Mouse (Mus musculus): ENCODE data around the gene Capn15. TPM values are rescaled to one million over a fixed set of nuclear protein-coding genes. Genes with fewer than 3 reads are reported as not detected.

Capn15 gene
- polyA plus RNA-seq, 1 experiment from 2014 or later, result 27.5 TPM

DNA sequence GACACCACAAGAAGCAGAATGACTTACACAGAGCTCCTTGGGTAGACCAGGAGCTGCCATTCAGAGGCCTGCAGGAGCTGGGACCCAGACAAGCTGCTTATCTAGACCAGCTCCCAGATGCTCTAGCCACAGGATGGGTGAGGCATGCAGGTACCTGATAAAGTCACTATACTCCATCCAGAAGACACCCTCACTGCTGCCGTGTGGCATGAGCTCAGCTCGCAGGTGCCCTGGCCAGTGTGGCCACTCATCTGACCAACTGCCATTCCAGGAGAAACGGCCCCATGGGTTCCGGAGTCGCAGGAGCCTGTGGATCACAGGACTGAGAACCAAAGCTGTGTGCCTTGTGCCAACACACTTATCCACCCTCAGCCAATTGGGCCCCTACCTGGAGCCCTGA lies 24.0 kb downstream of the Capn15 start:
- Histone ChIP-seq H3K9me3 (ENCODE audit: control insufficient read depth, low read length) (no peaks in the 10 kb centered on the region), H3K27ac (no peak overlapping the region), H3K4me2 (replicated peaks) (no peak overlapping the region), H3K27me3 (ENCODE audit: control insufficient read depth, insufficient read depth, low read length) (no peaks in the 10 kb centered on the region), H3K4me1 (replicated peaks; ENCODE audit: control insufficient read depth, insufficient read depth, low read length) (no peaks in the 10 kb centered on the region), H3K9ac (no peak overlapping the region), H3K4me3 (replicated peaks; ENCODE audit: low read length) (no peak overlapping the region), H3K36me3 (replicated peaks; ENCODE audit: control insufficient read depth, insufficient read depth) (peaks cover 40% of the 10 kb centered on the region)
- no peak for ATAC-seq (ENCODE audit: low FRiP score)
- DNase-seq (ENCODE audit: low spot score), result no peak
- WGBS, result 94% methylated on average over 5 of the region's 5 CpGs

DNA sequence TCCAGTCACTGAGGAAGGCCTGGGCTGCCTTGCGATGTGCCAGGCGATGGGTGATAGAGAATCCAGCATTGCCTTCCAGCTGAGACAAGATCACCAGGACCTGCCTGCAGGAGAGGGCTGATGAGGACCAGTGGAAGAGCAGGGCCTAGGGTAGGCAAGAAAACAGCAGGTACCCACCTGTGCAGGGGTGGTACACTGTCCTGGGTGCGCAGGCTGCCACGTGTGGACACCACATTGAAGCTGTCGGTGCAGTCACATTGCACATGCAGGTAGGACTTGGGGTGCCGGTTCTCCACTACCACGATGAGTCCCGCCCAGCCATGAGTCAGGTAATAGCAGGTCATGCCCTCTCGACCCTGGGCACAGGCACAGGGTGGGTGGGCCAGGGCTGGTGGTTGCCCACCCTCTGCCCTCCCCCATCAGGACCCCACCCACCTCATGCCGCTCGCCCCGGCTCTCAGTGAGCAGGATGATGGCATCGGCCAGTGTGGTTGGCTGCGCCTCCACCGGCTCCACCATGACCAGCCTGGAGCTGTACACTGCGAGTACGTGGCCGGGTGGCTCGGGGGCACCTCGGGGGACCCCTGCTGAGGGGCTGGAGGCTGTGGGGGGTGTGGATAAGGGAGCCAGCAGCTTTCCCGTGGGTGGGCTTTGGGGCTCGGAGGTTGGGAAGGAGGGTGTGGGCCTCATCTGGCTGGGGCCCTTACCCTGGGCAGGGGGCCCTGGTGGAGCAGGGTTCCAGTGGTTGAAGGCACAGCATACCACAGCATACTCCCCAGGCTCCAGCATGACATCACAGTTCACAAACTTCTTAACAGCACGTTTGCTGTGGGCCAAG lies 25.7 kb downstream of the Capn15 start:
- no peak overlapping the region for H3K4me2 ChIP-seq (replicated peaks)
- no peak for DNase-seq (ENCODE audit: low spot score)
- no peak for ATAC-seq (ENCODE audit: low FRiP score)
- H3K36me3 ChIP-seq (replicated peaks; ENCODE audit: control insufficient read depth, insufficient read depth), result peaks cover 36% of the 10 kb centered on the region
- H3K4me3 ChIP-seq (replicated peaks; ENCODE audit: low read length), result no peak overlapping the region
- H3K9ac ChIP-seq, result no peak overlapping the region
- H3K9me3 ChIP-seq (ENCODE audit: control insufficient read depth, low read length), result no peaks in the 10 kb centered on the region
- no peak overlapping the region for H3K27ac ChIP-seq
- WGBS, result 92% methylated on average over 21 of the region's 23 CpGs
- H3K4me1 ChIP-seq (replicated peaks; ENCODE audit: control insufficient read depth, insufficient read depth, low read length), result no peaks in the 10 kb centered on the region
- H3K27me3 ChIP-seq (ENCODE audit: control insufficient read depth, insufficient read depth, low read length), result no peaks in the 10 kb centered on the region

DNA sequence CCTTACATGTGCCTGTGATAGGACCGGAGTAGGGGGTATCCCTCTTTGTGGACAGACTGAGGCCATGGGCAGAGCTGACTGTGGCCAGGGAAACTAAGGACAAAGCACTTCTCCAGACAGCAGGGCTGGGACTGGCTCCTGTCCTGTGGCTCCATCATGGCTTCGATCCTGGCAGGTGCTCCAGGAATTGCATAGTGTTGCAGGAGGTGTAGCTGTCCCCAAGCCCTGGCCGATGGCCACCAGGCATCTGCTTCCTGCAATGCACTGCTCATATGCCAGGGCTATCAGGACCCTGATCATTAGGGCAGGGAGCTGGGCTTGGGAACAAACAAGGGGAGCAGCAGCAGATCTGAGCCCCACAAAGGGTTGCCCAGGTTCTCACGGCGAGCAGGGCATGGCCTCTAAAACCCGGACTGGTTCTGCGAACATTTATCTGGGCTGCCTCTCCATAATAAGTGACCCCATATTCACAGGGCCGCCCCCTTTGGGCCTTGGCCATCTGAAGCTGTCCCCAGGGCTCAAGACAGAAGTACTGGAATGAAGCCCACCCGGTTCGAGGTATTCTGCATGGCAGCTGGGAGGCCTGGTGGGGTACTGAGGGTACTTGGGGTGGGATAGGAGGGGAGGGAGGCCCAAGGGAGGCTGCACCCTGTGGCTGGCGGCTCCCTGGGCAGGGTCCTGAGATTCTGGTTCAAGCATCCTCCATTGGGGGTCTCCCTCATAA lies 26.7 kb downstream of the Capn15 start:
- H3K9me3 ChIP-seq (ENCODE audit: control insufficient read depth, low read length), result no peaks in the 10 kb centered on the region
- H3K27me3 ChIP-seq (ENCODE audit: control insufficient read depth, insufficient read depth, low read length), result no peaks in the 10 kb centered on the region
- no peak overlapping the region for H3K9ac ChIP-seq
- H3K27ac ChIP-seq, result no peak overlapping the region
- ATAC-seq (ENCODE audit: low FRiP score) (no peak), DNase-seq (ENCODE audit: low spot score) (no peak)
- 89% methylated on average over 11 of the region's 11 CpGs for WGBS
- H3K4me1 ChIP-seq (replicated peaks; ENCODE audit: control insufficient read depth, insufficient read depth, low read length), result no peaks in the 10 kb centered on the region
- H3K4me3 ChIP-seq (replicated peaks; ENCODE audit: low read length), result no peak overlapping the region
- H3K4me2 ChIP-seq (replicated peaks), result no peak overlapping the region
- H3K36me3 ChIP-seq (replicated peaks; ENCODE audit: control insufficient read depth, insufficient read depth), result peaks cover 27% of the 10 kb centered on the region

DNA sequence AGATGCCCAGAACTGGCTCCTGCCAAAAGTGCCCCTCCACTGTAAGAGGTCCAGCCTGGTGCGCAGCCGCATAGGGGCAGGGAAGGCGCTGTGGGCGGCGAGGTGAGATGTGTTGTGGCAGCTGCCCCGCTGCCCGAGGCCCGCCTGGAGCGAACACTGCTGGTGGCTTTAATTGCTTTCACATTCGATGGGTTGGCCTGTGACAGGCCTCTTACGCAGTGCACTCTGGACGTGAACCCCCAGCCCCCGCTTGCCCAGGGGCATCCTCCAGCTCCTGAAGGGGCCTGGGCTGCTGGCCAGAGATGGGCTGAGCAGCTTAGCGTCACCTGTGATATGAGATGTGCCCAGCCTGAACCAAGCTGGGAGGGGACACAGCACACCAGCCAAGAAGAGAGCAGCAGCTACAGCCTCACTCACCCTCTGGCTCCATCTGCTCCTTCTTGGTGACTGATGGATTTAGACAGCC lies 28.0 kb downstream of the Capn15 start:
- WGBS, result 68% methylated on average over 14 of the region's 14 CpGs
- peaks cover 11% of the 10 kb centered on the region for H3K27me3 ChIP-seq (ENCODE audit: control insufficient read depth, insufficient read depth, low read length)
- H3K9ac ChIP-seq, result no peak overlapping the region
- H3K9me3 ChIP-seq (ENCODE audit: control insufficient read depth, low read length), result no peaks in the 10 kb centered on the region
- peaks cover 26% of the 10 kb centered on the region for H3K36me3 ChIP-seq (replicated peaks; ENCODE audit: control insufficient read depth, insufficient read depth)
- no peaks in the 10 kb centered on the region for H3K4me1 ChIP-seq (replicated peaks; ENCODE audit: control insufficient read depth, insufficient read depth, low read length)
- ATAC-seq (ENCODE audit: low FRiP score) (no peak), DNase-seq (ENCODE audit: low spot score) (no peak)
- no peak overlapping the region for H3K4me3 ChIP-seq (replicated peaks; ENCODE audit: low read length)
- no peak overlapping the region for H3K4me2 ChIP-seq (replicated peaks)
- no peak overlapping the region for H3K27ac ChIP-seq

DNA sequence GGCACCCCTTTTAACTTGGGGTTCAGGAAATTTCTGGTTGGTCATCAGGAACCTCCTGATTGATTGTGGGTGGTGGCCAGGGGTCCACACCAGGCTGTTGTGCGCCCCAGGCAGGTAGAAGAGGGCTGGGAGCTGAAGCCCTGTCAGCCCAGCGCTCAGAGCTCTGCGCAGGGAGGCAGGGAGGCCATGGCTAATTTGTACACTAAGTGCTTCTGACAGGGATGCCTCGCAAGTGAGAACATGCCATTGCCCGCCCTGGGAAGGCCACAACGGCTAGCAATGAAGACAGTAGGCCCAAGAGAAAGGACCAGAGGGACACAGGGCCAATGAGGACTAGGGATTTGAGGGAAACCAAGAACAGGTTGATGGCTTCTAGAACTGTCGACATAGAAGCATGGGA lies 29.0 kb downstream of the Capn15 start:
- WGBS, result 86% methylated on average over 7 of the region's 7 CpGs
- H3K9ac ChIP-seq, result no peak overlapping the region
- H3K27me3 ChIP-seq (ENCODE audit: control insufficient read depth, insufficient read depth, low read length), result peaks cover 21% of the 10 kb centered on the region
- peak overlapping the region; percentile 14; the same call in 1 of the 2 replicates for H3K27ac ChIP-seq
- ATAC-seq (ENCODE audit: low FRiP score) (no peak), DNase-seq (ENCODE audit: low spot score) (no peak)
- H3K9me3 ChIP-seq (ENCODE audit: control insufficient read depth, low read length), result no peaks in the 10 kb centered on the region
- no peak overlapping the region for H3K4me2 ChIP-seq (replicated peaks)
- H3K4me1 ChIP-seq (replicated peaks; ENCODE audit: control insufficient read depth, insufficient read depth, low read length), result peaks cover 5% of the 10 kb centered on the region
- H3K36me3 ChIP-seq (replicated peaks; ENCODE audit: control insufficient read depth, insufficient read depth), result peaks cover 16% of the 10 kb centered on the region
- no peak overlapping the region for H3K4me3 ChIP-seq (replicated peaks; ENCODE audit: low read length)

DNA sequence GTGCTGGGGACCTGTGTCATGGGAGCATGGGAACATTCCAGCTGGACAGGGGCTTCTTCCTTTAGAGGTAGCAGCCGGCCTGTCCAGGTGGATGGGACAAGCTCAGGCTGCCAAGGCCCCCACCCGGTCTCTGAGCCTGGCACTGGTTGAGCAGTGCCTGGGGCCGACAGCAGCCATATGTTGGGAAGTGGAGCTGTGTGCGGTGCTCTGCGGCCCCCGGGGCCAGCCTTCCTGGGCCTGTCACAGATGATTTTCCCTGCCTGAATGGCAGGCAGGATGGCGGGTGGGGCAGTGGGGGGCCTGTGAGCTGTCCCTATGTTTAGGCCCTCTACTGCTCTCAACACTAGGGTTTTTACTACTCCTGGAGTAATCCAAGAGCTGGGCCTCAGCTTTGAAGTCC lies 29.4 kb downstream of the Capn15 start:
- Histone ChIP-seq H3K4me2 (replicated peaks) (no peak overlapping the region), H3K4me3 (replicated peaks; ENCODE audit: low read length) (no peak overlapping the region), H3K9ac (no peak overlapping the region), H3K9me3 (ENCODE audit: control insufficient read depth, low read length) (no peaks in the 10 kb centered on the region), H3K27ac (peak overlapping the region; percentile 14; the same call in 1 of the 2 replicates), H3K27me3 (ENCODE audit: control insufficient read depth, insufficient read depth, low read length) (peaks cover 25% of the 10 kb centered on the region), H3K36me3 (replicated peaks; ENCODE audit: control insufficient read depth, insufficient read depth) (peaks cover 13% of the 10 kb centered on the region), H3K4me1 (replicated peaks; ENCODE audit: control insufficient read depth, insufficient read depth, low read length) (peaks cover 9% of the 10 kb centered on the region)
- 0 out of 2 replicates have a peak, but pooled peaks have one; percentile 39 for ATAC-seq (ENCODE audit: low FRiP score)
- WGBS, result 56% methylated on average over 7 of the region's 7 CpGs
- no peak for DNase-seq (ENCODE audit: low spot score)

DNA sequence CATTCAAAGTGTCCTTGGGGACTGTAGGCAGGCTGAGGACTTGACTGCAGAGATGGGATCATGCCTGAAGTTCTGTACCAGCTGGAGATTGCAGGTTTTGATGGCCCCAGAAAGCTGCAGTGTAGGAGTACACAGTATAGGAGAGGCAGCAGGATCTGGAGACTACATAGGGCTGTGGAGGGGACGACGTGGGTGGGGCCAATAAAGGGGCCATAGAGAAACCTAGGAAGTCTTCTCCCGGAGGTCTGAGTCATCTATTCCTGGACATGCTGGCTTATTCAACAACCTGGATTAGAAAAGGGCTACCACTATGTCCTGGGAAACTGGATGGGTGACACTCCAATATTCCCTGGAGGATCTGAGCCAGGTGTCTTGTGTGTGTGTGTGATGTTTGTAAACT lies 29.9 kb downstream of the Capn15 start:
- WGBS, result 76% methylated on average over 3 of the region's 3 CpGs
- H3K4me1 ChIP-seq (replicated peaks; ENCODE audit: control insufficient read depth, insufficient read depth, low read length), result peaks cover 11% of the 10 kb centered on the region

DNA sequence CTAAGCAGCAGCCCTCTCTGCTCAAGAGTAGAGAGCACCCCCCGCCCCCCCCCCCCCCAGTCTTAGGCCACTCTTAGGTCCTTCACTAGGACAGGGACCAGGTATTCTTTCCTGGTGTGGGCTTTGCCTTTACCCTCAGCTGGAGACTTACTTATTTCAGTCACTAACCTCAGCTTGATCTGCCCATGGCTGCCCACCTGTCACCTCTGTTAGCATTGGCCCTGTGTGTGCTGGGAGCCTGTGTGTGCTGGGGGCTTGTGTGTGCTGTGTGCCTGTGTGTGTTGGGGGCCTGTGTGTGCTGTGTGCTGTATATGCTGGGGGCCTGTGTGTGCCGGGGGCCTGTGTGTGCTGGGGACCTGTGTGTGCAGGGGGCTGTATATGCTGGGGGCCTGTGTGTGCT lies 30.9 kb downstream of the Capn15 start:
- peaks cover 13% of the 10 kb centered on the region for H3K36me3 ChIP-seq (replicated peaks; ENCODE audit: control insufficient read depth, insufficient read depth)
- WGBS, result 86% methylated on average over 2 of the region's 2 CpGs
- H3K9ac ChIP-seq, result no peak overlapping the region
- H3K27ac ChIP-seq, result no peak overlapping the region
- H3K4me2 ChIP-seq (replicated peaks), result no peak overlapping the region
- H3K9me3 ChIP-seq (ENCODE audit: control insufficient read depth, low read length), result no peaks in the 10 kb centered on the region
- H3K4me1 ChIP-seq (replicated peaks; ENCODE audit: control insufficient read depth, insufficient read depth, low read length), result peaks cover 11% of the 10 kb centered on the region
- DNase-seq (ENCODE audit: low spot score) (no peak), ATAC-seq (ENCODE audit: low FRiP score) (no peak)
- peaks cover 40% of the 10 kb centered on the region for H3K27me3 ChIP-seq (ENCODE audit: control insufficient read depth, insufficient read depth, low read length)
- H3K4me3 ChIP-seq (replicated peaks; ENCODE audit: low read length), result no peak overlapping the region

More for the DNA sequence above, 29.9 kb downstream of the Capn15 start:
- DNase-seq (ENCODE audit: low spot score) (no peak), ATAC-seq (ENCODE audit: low FRiP score) (no peak)
- peaks cover 29% of the 10 kb centered on the region for H3K27me3 ChIP-seq (ENCODE audit: control insufficient read depth, insufficient read depth, low read length)
- no peaks in the 10 kb centered on the region for H3K9me3 ChIP-seq (ENCODE audit: control insufficient read depth, low read length)
- no peak overlapping the region for H3K27ac ChIP-seq
- peaks cover 13% of the 10 kb centered on the region for H3K36me3 ChIP-seq (replicated peaks; ENCODE audit: control insufficient read depth, insufficient read depth)
- H3K4me3 ChIP-seq (replicated peaks; ENCODE audit: low read length), result no peak overlapping the region
- no peak overlapping the region for H3K9ac ChIP-seq
- no peak overlapping the region for H3K4me2 ChIP-seq (replicated peaks)

DNA sequence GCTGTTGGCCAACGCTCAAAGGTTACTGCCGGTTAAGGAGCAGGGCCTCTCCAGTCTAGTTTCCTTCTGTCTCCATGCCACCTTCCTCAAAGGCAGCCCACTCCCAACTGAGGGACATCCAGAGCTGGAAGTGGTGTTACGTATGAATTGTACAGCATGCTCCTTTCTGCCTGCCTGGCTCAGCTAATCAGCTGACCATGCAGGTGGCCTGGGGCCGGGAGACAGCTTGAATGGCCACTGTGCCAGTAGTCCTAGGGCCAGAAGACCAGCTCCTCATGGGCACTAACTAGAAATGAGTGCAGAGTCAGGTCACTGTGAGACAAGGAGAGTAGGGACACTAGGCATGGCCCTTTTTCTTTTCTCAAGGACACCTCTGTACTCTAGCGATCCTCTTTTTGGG lies 32.4 kb downstream of the Capn15 start:
- peaks cover 41% of the 10 kb centered on the region for H3K27me3 ChIP-seq (ENCODE audit: control insufficient read depth, insufficient read depth, low read length)
- no peaks in the 10 kb centered on the region for H3K9me3 ChIP-seq (ENCODE audit: control insufficient read depth, low read length)
- no peaks in the 10 kb centered on the region; the same call in 1 of the 2 replicates for H3K36me3 ChIP-seq (replicated peaks; ENCODE audit: control insufficient read depth, insufficient read depth)
- no peak overlapping the region for H3K4me3 ChIP-seq (replicated peaks; ENCODE audit: low read length)
- no peak overlapping the region for H3K27ac ChIP-seq
- peaks cover 11% of the 10 kb centered on the region for H3K4me1 ChIP-seq (replicated peaks; ENCODE audit: control insufficient read depth, insufficient read depth, low read length)
- ATAC-seq (ENCODE audit: low FRiP score) (no peak), DNase-seq (ENCODE audit: low spot score) (no peak)
- H3K9ac ChIP-seq, result no peak overlapping the region
- WGBS, result 79% methylated on average over 5 of the region's 5 CpGs
- H3K4me2 ChIP-seq (replicated peaks), result no peak overlapping the region
